13 mouse cellular contexts compared by ENCODE assay signal in the genomic region with DNA sequence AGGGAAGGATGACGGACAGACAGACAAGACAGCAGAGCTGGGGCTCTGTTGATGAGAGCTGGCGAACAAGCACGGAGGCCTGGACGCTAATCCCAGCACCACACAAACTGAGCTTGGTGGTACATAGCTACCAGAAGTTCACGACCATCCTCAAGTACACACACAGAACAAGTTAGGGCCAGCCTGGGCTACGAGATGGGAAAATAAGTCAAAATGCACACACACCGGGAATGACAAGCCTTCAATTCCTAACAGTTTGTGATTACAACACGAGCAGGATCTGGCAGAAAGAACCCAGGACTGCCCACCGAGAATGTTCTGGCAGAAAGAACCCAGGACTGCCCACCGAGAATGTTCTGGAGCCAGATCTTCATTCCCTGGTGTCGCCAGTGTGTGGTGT. TPM values are rescaled to one million over a fixed set of nuclear protein-coding genes. Genes with fewer than 3 reads are reported as not detected.
DNase-seq lines count a peak whose midpoint lies in the region; ATAC-seq lines count a peak whose summit lies in the region.
"Had no signal": no experiment of that assay in that cellular context is flagged by ENCODE, and none has a peak within 500 bp of the region (broad histone marks: within the 10 kb centered on the region; RNA-seq: fewer than 3 reads in every experiment).

No protein-coding gene starts in this region.

- peak; percentile 7 for DNase-seq in cerebellum, adult 11 months
- no peak for DNase-seq in hindbrain, embryonic 10.5 days (ENCODE audit: low spot score)
- DNase-seq in spleen, postnatal 4 days (ENCODE audit: low spot score in 2 of 2) = peak; percentile 10 to 51
- DNase-seq in spleen, adult 12 weeks (ENCODE audit: low spot score) = no peak
- peak; percentile 35 for DNase-seq in testis, postnatal 10 days (ENCODE audit: low spot score)
- DNase-seq in forebrain, embryonic 14.5 days (ENCODE audit: low spot score) = no peak

- peak overlapping the region; percentile 50; the same call in 1 of the 2 replicates for H3K27ac ChIP-seq in hindbrain, embryonic 10.5 days
- H3K27ac ChIP-seq in hindbrain, embryonic 13.5 days = no peak overlapping the region
- H3K27ac ChIP-seq in forebrain, embryonic 14.5 days (ENCODE audit: low read depth, low read length) = no peak overlapping the region

- H3K4me2 ChIP-seq in hindbrain, embryonic 13.5 days = no peak overlapping the region
- no peak overlapping the region for H3K4me2 ChIP-seq in forebrain, embryonic 14.5 days (ENCODE audit: low read length)
- H3K4me2 ChIP-seq: liver, embryonic 11.5 days had no signal

- H3K36me3 ChIP-seq in hindbrain, embryonic 10.5 days = peaks cover 34% of the 10 kb centered on the region
- H3K36me3 ChIP-seq in hindbrain, embryonic 13.5 days = peaks cover 15% of the 10 kb centered on the region
- peaks cover 17% of the 10 kb centered on the region for H3K36me3 ChIP-seq in forebrain, embryonic 14.5 days (ENCODE audit: control insufficient read depth, insufficient read depth, low read length)

- no peak overlapping the region for H3K9ac ChIP-seq in hindbrain, embryonic 13.5 days
- H3K9ac ChIP-seq in forebrain, embryonic 14.5 days (ENCODE audit: low read length) = no peak overlapping the region

- ATAC-seq in cerebellum, adult (ENCODE audit: insufficient number of reproducible peaks, low FRiP score, low TSS enrichment) = no peak
- ATAC-seq in hindbrain, embryonic 13.5 days (ENCODE audit: low FRiP score) = no peak
- no peak for ATAC-seq in forebrain, embryonic 14.5 days
- ATAC-seq: intestine, postnatal 0 days; lung, postnatal 0 days had no signal

- WGBS in hindbrain, embryonic 10.5 days = 95% methylated on average over 11 of the region's 11 CpGs
- 95% methylated on average over 11 of the region's 11 CpGs for WGBS in hindbrain, embryonic 13.5 days
- WGBS in forebrain, embryonic 14.5 days = 94% methylated on average over 11 of the region's 11 CpGs

- H3K4me3 ChIP-seq in hindbrain, embryonic 10.5 days = no peak overlapping the region
- no peak overlapping the region for H3K4me3 ChIP-seq in hindbrain, embryonic 13.5 days
- no peak overlapping the region for H3K4me3 ChIP-seq in forebrain, embryonic 14.5 days (ENCODE audit: low read depth, low read length)
- H3K4me3 ChIP-seq: embryonic facial prominence, embryonic 10.5 days; megakaryocyte, embryonic 14.5 days had no signal

- peaks cover 46% of the 10 kb centered on the region for H3K4me1 ChIP-seq in hindbrain, embryonic 10.5 days (replicated peaks)
- H3K4me1 ChIP-seq in hindbrain, embryonic 13.5 days (replicated peaks) = peaks cover 22% of the 10 kb centered on the region
- peaks cover 9% of the 10 kb centered on the region; the same call in 1 of the 2 replicates for H3K4me1 ChIP-seq in forebrain, embryonic 14.5 days (ENCODE audit: control insufficient read depth, insufficient read depth, low read length)

- no peaks in the 10 kb centered on the region for H3K9me3 ChIP-seq in hindbrain, embryonic 10.5 days
- H3K9me3 ChIP-seq in hindbrain, embryonic 13.5 days = no peaks in the 10 kb centered on the region
- H3K9me3 ChIP-seq in forebrain, embryonic 14.5 days (replicated peaks; ENCODE audit: control insufficient read depth, low read length) = no peaks in the 10 kb centered on the region
- H3K9me3 ChIP-seq: embryonic facial prominence, embryonic 10.5 days; megakaryocyte, embryonic 14.5 days had no signal

- no peaks in the 10 kb centered on the region for H3K27me3 ChIP-seq in hindbrain, embryonic 10.5 days (ENCODE audit: insufficient read depth, poor library complexity, severe bottlenecking)
- no peaks in the 10 kb centered on the region for H3K27me3 ChIP-seq in hindbrain, embryonic 13.5 days
- H3K27me3 ChIP-seq in forebrain, embryonic 14.5 days (replicated peaks; ENCODE audit: control insufficient read depth, insufficient read depth, low read length) = no peaks in the 10 kb centered on the region

RNA-seq across cellular contexts. Expression of a gene that starts 51.0 kb away (rescaled TPM):
- 8.4 and 10.6 TPM in 2 replicates for polyA plus RNA-seq in hindbrain, embryonic 10.5 days (2016; fragmentation: Nextera tagmentation; extraction: Ambion mirVana)
- polyA plus RNA-seq in hindbrain, embryonic 13.5 days (2015; fragmentation: Nextera tagmentation; extraction: Ambion mirVana) = 12.3 and 12.5 TPM in 2 replicates
- polyA plus RNA-seq in forebrain, embryonic 14.5 days (2014; fragmentation: Nextera tagmentation; extraction: Ambion mirVana) = 10.9 and 12.0 TPM in 2 replicates

RNA-seq across cellular contexts. Expression of a gene that starts 57.6 kb away (rescaled TPM):
- polyA plus RNA-seq in hindbrain, embryonic 10.5 days (2016; fragmentation: Nextera tagmentation; extraction: Ambion mirVana) = 10.8 and 10.9 TPM in 2 replicates
- 5.8 and 6.5 TPM in 2 replicates for polyA plus RNA-seq in hindbrain, embryonic 13.5 days (2015; fragmentation: Nextera tagmentation; extraction: Ambion mirVana)
- 3.7 and 3.9 TPM in 2 replicates for polyA plus RNA-seq in forebrain, embryonic 14.5 days (2014; fragmentation: Nextera tagmentation; extraction: Ambion mirVana)

Comparison
In these comparisons a context has a peak if more than half of its experiments do, and no peak if none do; other contexts are left out.
1. DNase-seq: peak in cerebellum, adult 11 months (single experiment), spleen, postnatal 4 days (2 of 2) and testis, postnatal 10 days (single experiment); none in hindbrain, embryonic 10.5 days (single experiment), spleen, adult 12 weeks (single experiment) and forebrain, embryonic 14.5 days (single experiment).